In the genomic region with DNA sequence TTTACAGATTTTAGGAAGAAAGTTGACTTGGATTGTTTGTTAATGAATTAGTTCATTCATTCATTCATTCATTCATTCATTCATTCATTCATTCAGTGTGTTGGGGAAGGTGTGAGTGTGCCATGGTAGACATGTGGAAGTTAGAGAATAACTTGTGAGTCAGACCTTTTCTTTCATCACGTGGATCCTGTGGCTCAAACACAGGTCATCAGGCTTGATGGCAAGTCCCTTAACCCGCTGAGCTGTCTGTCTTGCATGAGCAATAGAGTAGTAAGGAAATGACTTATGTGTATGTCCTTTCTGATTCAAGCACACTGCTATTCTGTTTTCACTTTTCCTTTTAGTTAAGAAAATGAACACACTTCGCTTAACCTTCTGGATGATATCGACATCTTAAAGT, we compare ENCODE assay signal across 24 mouse cellular contexts. TPM values are rescaled to one million over a fixed set of nuclear protein-coding genes. Genes with fewer than 3 reads are reported as not detected.
"Had no signal": no experiment of that assay in that cellular context is flagged by ENCODE, and none has a peak within 500 bp of the region (broad histone marks: within the 10 kb centered on the region; RNA-seq: fewer than 3 reads in every experiment).

No protein-coding gene starts in this region.

- H3K27ac ChIP-seq: macrophage; midbrain, embryonic 13.5 days; midbrain, embryonic 15.5 days; neural tube, embryonic 12.5 days had no signal

- H3K27me3 ChIP-seq: megakaryocyte, embryonic 14.5 days; midbrain, embryonic 13.5 days; midbrain, embryonic 15.5 days; neural tube, embryonic 12.5 days had no signal

- H3K4me1 ChIP-seq: megakaryocyte, embryonic 14.5 days; midbrain, embryonic 13.5 days; midbrain, embryonic 15.5 days; neural tube, embryonic 12.5 days had no signal

- H3K9me3 ChIP-seq: megakaryocyte, embryonic 14.5 days; midbrain, embryonic 13.5 days; midbrain, embryonic 15.5 days; neural tube, embryonic 12.5 days had no signal

- DNase-seq: lung, adult 18-20 months; lung, embryonic 14.5 days; lung, postnatal 10 days; lung, postnatal 36 days; right cerebral cortex, postnatal 14 days; thymus, adult 2 months; thymus, postnatal 25 days; thymus, postnatal 4 days had no signal

- ATAC-seq: midbrain, embryonic 13.5 days; midbrain, embryonic 15.5 days had no signal

- H3K9ac ChIP-seq: lung, embryonic 14.5 days; midbrain, embryonic 13.5 days; midbrain, embryonic 15.5 days; neural tube, embryonic 12.5 days had no signal

- H3K4me3 ChIP-seq: megakaryocyte, embryonic 14.5 days; midbrain, embryonic 13.5 days; midbrain, embryonic 15.5 days; neural tube, embryonic 12.5 days had no signal

- H3K36me3 ChIP-seq: midbrain, embryonic 13.5 days; midbrain, embryonic 15.5 days; neural tube, embryonic 12.5 days had no signal

- H3K4me2 ChIP-seq: lung, embryonic 14.5 days; midbrain, embryonic 11.5 days; midbrain, embryonic 13.5 days; midbrain, embryonic 15.5 days; neural tube, embryonic 12.5 days had no signal

RNA-seq across cellular contexts. Expression of a gene that starts 5.5 kb away (rescaled TPM):
- total RNA-seq: megakaryocyte progenitor cell, adult 5-6 weeks; midbrain, postnatal 0 days; monocyte, adult 5-6 weeks had no signal
- polyA plus RNA-seq: lung, embryonic 14.5 days; lung, embryonic 16.5 days; macrophage; midbrain, embryonic 11.5 days; midbrain, embryonic 13.5 days; midbrain, embryonic 15.5 days; midbrain, postnatal 0 days; neural tube, embryonic 12.5 days; neural tube, embryonic 14.5 days; spleen, adult 2 months; stomach, embryonic 14.5 days; stomach, embryonic 16.5 days; thymus, adult 2 months; urinary bladder, adult 2 months had no signal

RNA-seq across cellular contexts. Expression of a gene that starts 5.6 kb away (rescaled TPM):
- total RNA-seq: megakaryocyte progenitor cell, adult 5-6 weeks; midbrain, postnatal 0 days; monocyte, adult 5-6 weeks had no signal
- polyA plus RNA-seq: lung, embryonic 14.5 days; macrophage; midbrain, embryonic 11.5 days; midbrain, embryonic 13.5 days; midbrain, embryonic 15.5 days; midbrain, postnatal 0 days; neural tube, embryonic 12.5 days; spleen, adult 2 months; stomach, embryonic 14.5 days; stomach, embryonic 16.5 days; thymus, adult 2 months; urinary bladder, adult 2 months had no signal

RNA-seq across cellular contexts. Expression of a gene that starts 16.5 kb away (rescaled TPM):
- total RNA-seq: megakaryocyte progenitor cell, adult 5-6 weeks; midbrain, postnatal 0 days; monocyte, adult 5-6 weeks; neutrophil, adult 5-6 weeks had no signal
- polyA plus RNA-seq: lung, embryonic 14.5 days; macrophage; midbrain, embryonic 11.5 days; midbrain, embryonic 13.5 days; midbrain, embryonic 15.5 days; midbrain, postnatal 0 days; neural tube, embryonic 12.5 days; neural tube, embryonic 14.5 days; stomach, embryonic 14.5 days; stomach, embryonic 16.5 days; thymus, adult 2 months; urinary bladder, adult 2 months had no signal

RNA-seq across cellular contexts. Expression of a gene that starts 36.2 kb away (rescaled TPM):
- total RNA-seq: megakaryocyte progenitor cell, adult 5-6 weeks; midbrain, postnatal 0 days; monocyte, adult 5-6 weeks had no signal
- polyA plus RNA-seq: lung, embryonic 14.5 days; lung, embryonic 16.5 days; macrophage; midbrain, embryonic 11.5 days; midbrain, embryonic 13.5 days; midbrain, embryonic 15.5 days; midbrain, postnatal 0 days; neural tube, embryonic 12.5 days; neural tube, embryonic 14.5 days; spleen, adult 2 months; stomach, embryonic 14.5 days; stomach, embryonic 16.5 days; thymus, adult 2 months; urinary bladder, adult 2 months had no signal
